Mouse (Mus musculus): ENCODE measurements around the gene Rhcg. TPM values are rescaled to one million over a fixed set of nuclear protein-coding genes. Genes with fewer than 3 reads are reported as not detected.

Rhcg gene
- 5.5 TPM for polyA plus RNA-seq (2014; fragmentation: Illumina TruSeq; extraction: RNeasy Lipid Tissue Mini Kit (QIAGEN cat#74804); ENCODE audit: low read depth, low replicate concordance)

GRCm38 (mm10) chr7:79617418-79617817 is at the start of gene Rhcg:
TSS of gene Rhcg (minus strand) at chr7:79617657.

DNA sequence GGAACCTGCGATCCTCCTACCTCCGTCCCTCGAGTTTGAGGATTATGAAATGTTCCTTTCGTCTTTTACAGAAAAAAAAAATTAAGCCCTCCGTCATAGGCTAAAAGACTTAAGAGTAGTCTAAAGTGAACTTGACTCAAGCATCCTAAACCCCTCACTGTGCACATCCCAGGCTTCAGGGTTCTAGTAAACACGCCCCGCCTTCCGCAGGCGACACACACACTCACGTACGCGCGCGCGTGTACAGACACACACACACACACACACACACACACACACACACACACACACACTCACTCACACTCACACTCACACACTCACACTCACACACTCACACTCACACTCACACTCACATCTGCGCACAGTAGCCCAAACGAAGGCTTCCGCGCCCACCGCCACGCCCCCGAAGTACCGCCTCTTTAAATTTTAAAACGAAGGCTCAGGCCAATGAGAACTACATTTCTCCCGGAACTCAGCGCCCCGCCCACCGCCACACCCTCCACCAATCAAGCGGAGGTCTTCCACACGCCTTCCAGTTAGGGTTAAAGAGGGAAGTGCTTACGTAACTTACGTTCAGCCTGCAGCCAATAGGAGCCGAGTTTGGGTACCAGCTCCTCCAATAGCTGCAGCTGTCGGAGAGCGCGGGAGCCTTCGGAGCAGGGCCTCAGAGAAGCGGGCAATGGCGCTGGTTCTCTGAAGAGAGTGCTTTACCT is 42.3 kb upstream of the Rhcg start, which contains the start of gene Ticrr:
Gene Ticrr, plus strand, starts transcription at position 619 of the 713 bp plus-strand sequence.

Other genes starting within 250 kb of the Rhcg start
- gene Rlbp1, start 230.6 kb downstream of the Rhcg start, polyA plus RNA-seq (2014; fragmentation: Illumina TruSeq; extraction: RNeasy Lipid Tissue Mini Kit (QIAGEN cat#74804); ENCODE audit: low read depth, low replicate concordance), result 0.46 TPM
- gene Fanci, start 225.7 kb downstream of the Rhcg start, polyA plus RNA-seq (2014; fragmentation: Illumina TruSeq; extraction: RNeasy Lipid Tissue Mini Kit (QIAGEN cat#74804); ENCODE audit: low read depth, low replicate concordance), result 12.9 TPM
- gene Polg, start 151.3 kb downstream of the Rhcg start, polyA plus RNA-seq (2014; fragmentation: Illumina TruSeq; extraction: RNeasy Lipid Tissue Mini Kit (QIAGEN cat#74804); ENCODE audit: low read depth, low replicate concordance), result 63.3 TPM
- 5.0 TPM for gene Ticrr, start 42.5 kb upstream of the Rhcg start, polyA plus RNA-seq (2014; fragmentation: Illumina TruSeq; extraction: RNeasy Lipid Tissue Mini Kit (QIAGEN cat#74804); ENCODE audit: low read depth, low replicate concordance)
- gene Kif7, start 98.1 kb upstream of the Rhcg start, polyA plus RNA-seq (2014; fragmentation: Illumina TruSeq; extraction: RNeasy Lipid Tissue Mini Kit (QIAGEN cat#74804); ENCODE audit: low read depth, low replicate concordance), result 0.21 TPM
- gene Plin1, start 115.2 kb upstream of the Rhcg start, polyA plus RNA-seq (2014; fragmentation: Illumina TruSeq; extraction: RNeasy Lipid Tissue Mini Kit (QIAGEN cat#74804); ENCODE audit: low read depth, low replicate concordance), result 0.50 TPM
- 22.0 TPM for gene Pex11a, start 125.5 kb upstream of the Rhcg start, polyA plus RNA-seq (2014; fragmentation: Illumina TruSeq; extraction: RNeasy Lipid Tissue Mini Kit (QIAGEN cat#74804); ENCODE audit: low read depth, low replicate concordance)
- 62.7 TPM for gene Wdr93, start 125.5 kb upstream of the Rhcg start, polyA plus RNA-seq (2014; fragmentation: Illumina TruSeq; extraction: RNeasy Lipid Tissue Mini Kit (QIAGEN cat#74804); ENCODE audit: low read depth, low replicate concordance)
- gene Mesp1, start 176.1 kb upstream of the Rhcg start, polyA plus RNA-seq (2014; fragmentation: Illumina TruSeq; extraction: RNeasy Lipid Tissue Mini Kit (QIAGEN cat#74804); ENCODE audit: low read depth, low replicate concordance), result 0.77 TPM
- 1.9 TPM for gene Mesp2, start 193.1 kb upstream of the Rhcg start, polyA plus RNA-seq (2014; fragmentation: Illumina TruSeq; extraction: RNeasy Lipid Tissue Mini Kit (QIAGEN cat#74804); ENCODE audit: low read depth, low replicate concordance)
- 0.59 TPM for gene Anpep, start 243.4 kb upstream of the Rhcg start, polyA plus RNA-seq (2014; fragmentation: Illumina TruSeq; extraction: RNeasy Lipid Tissue Mini Kit (QIAGEN cat#74804); ENCODE audit: low read depth, low replicate concordance)